Comparison of ENCODE assay signal across 8 mouse cellular contexts in genomic region chr14:27808080-27808479, GRCm38 (mm10).
DNase-seq lines count a peak whose midpoint lies in the region; ATAC-seq lines count a peak whose summit lies in the region.

No protein-coding gene starts in this region.

- H3K27ac ChIP-seq in neural tube, embryonic 15.5 days (replicated peaks) = no peak overlapping the region
- no peak overlapping the region for H3K27ac ChIP-seq in heart, embryonic 16.5 days (ENCODE audit: low read length)
- H3K27ac ChIP-seq in limb, embryonic 11.5 days (replicated peaks; ENCODE audit: low read depth, low read length) = no peak overlapping the region

- H3K36me3 ChIP-seq in neural tube, embryonic 15.5 days = no peaks in the 10 kb centered on the region
- H3K36me3 ChIP-seq in heart, embryonic 16.5 days (ENCODE audit: control insufficient read depth, insufficient read depth) = no peaks in the 10 kb centered on the region
- H3K36me3 ChIP-seq in limb, embryonic 11.5 days (ENCODE audit: control insufficient read depth, insufficient read depth, low read length) = no peaks in the 10 kb centered on the region

- no peaks in the 10 kb centered on the region for H3K27me3 ChIP-seq in neural tube, embryonic 15.5 days (replicated peaks)
- H3K27me3 ChIP-seq in heart, embryonic 16.5 days (ENCODE audit: control insufficient read depth, insufficient read depth, low read length) = no peaks in the 10 kb centered on the region
- no peaks in the 10 kb centered on the region for H3K27me3 ChIP-seq in limb, embryonic 11.5 days (ENCODE audit: control insufficient read depth, insufficient read depth, low read length)

- no peak overlapping the region for H3K4me3 ChIP-seq in neural tube, embryonic 15.5 days (replicated peaks)
- no peak overlapping the region for H3K4me3 ChIP-seq in heart, embryonic 16.5 days (ENCODE audit: low read length)
- H3K4me3 ChIP-seq in limb, embryonic 11.5 days (ENCODE audit: low read depth, low read length) = no peak overlapping the region

- 0 out of 2 replicates have a peak, but pooled peaks cover 3% of the 10 kb centered on the region for H3K4me1 ChIP-seq in neural tube, embryonic 15.5 days
- peaks cover 5% of the 10 kb centered on the region for H3K4me1 ChIP-seq in heart, embryonic 16.5 days (ENCODE audit: control insufficient read depth, insufficient read depth, low read length)
- no peaks in the 10 kb centered on the region for H3K4me1 ChIP-seq in limb, embryonic 11.5 days (ENCODE audit: control insufficient read depth, insufficient read depth, low read length)

- 3% methylated on average over 9 of the region's 9 CpGs for WGBS in neural tube, embryonic 15.5 days
- WGBS in heart, embryonic 16.5 days = 4% methylated on average over 9 of the region's 9 CpGs
- WGBS in limb, embryonic 11.5 days = 3% methylated on average over 9 of the region's 9 CpGs

- H3K9ac ChIP-seq in neural tube, embryonic 15.5 days (replicated peaks) = no peak overlapping the region
- H3K9ac ChIP-seq in heart, embryonic 16.5 days (ENCODE audit: low read length) = no peak overlapping the region
- no peak overlapping the region for H3K9ac ChIP-seq in limb, embryonic 11.5 days (ENCODE audit: low read length)

- peak; percentile 56 for DNase-seq in neural tube, embryonic 10.5 days (ENCODE audit: extremely low spot score, low spot score)
- peak; percentile 10 for DNase-seq in adrenal gland, adult 8-10 months
- peak; percentile 84 for DNase-seq in embryo, embryonic 10.5 days (ENCODE audit: low spot score)
- DNase-seq in limb, embryonic 11.5 days (ENCODE audit: low spot score) = peak; percentile 80
- DNase-seq in retina, embryonic 14.5 days (ENCODE audit: low spot score) = peak; percentile 86

- H3K4me2 ChIP-seq in neural tube, embryonic 15.5 days = no peak overlapping the region
- peak overlapping the region; percentile 21; the same call in 1 of the 2 replicates for H3K4me2 ChIP-seq in heart, embryonic 16.5 days (ENCODE audit: low read depth, low read length)
- no peak overlapping the region for H3K4me2 ChIP-seq in limb, embryonic 11.5 days (ENCODE audit: low read depth, severe bottlenecking)

- no peak for ATAC-seq in neural tube, embryonic 15.5 days (ENCODE audit: low FRiP score)
- no peak for ATAC-seq in heart, embryonic 16.5 days (replicated peaks; ENCODE audit: extremely low read depth, insufficient read depth, low FRiP score)
- ATAC-seq in limb, embryonic 11.5 days (ENCODE audit: insufficient number of reproducible peaks, low FRiP score, low TSS enrichment, low read depth) = no peak
- no peak for ATAC-seq in megakaryocyte-erythroid progenitor cell, adult 5-6 weeks (replicated peaks; ENCODE audit: low FRiP score, low TSS enrichment, poor library complexity, severe bottlenecking)

- no peaks in the 10 kb centered on the region for H3K9me3 ChIP-seq in neural tube, embryonic 15.5 days (replicated peaks)
- H3K9me3 ChIP-seq in heart, embryonic 16.5 days (replicated peaks; ENCODE audit: control insufficient read depth, low read length) = no peaks in the 10 kb centered on the region
- H3K9me3 ChIP-seq in limb, embryonic 11.5 days (ENCODE audit: control insufficient read depth, low read length) = no peaks in the 10 kb centered on the region; the same call in 1 of the 2 replicates

Comparison
In these comparisons a context has a peak if more than half of its experiments do, and no peak if none do; other contexts are left out.
1. DNase-seq: peak in every context shown above with its lines; median percentile 86 in retina, embryonic 14.5 days; 84 in embryo, embryonic 10.5 days; 80 in limb, embryonic 11.5 days; 56 in neural tube, embryonic 10.5 days; 10 in adrenal gland, adult 8-10 months.